Mouse (Mus musculus): Measurements from ENCODE around the gene Vmn1r26. TPM values are rescaled to one million over a fixed set of nuclear protein-coding genes. Genes with fewer than 3 reads are reported as not detected.

The Vmn1r26 gene
- not detected for polyA plus RNA-seq (2014; fragmentation: Illumina TruSeq; extraction: RNeasy Lipid Tissue Mini Kit (QIAGEN cat#74804); ENCODE audit: low read depth, low replicate concordance)

GRCm38 (mm10) chr6:58015059-58015458 lies at the start of gene Vmn1r26:
Gene Vmn1r26 (minus strand): TSS chr6:58015159.

GRCm38 (mm10) chr6:57980710-57981109 lies 34.2 kb downstream of the Vmn1r26 start, which contains the start of gene Vmn1r25:
Gene Vmn1r25 (minus strand): TSS chr6:57980810.

GRCm38 (mm10) chr6:57961403-57961802 lies 53.6 kb downstream of the Vmn1r26 start, which contains the start of gene Vmn1r24:
Gene Vmn1r24 (minus strand): TSS chr6:57961503.

Other genes with a start within 250 kb of the Vmn1r26 start
- 19.8 TPM for gene Vopp1, start 190.0 kb downstream of the Vmn1r26 start, polyA plus RNA-seq (2014; fragmentation: Illumina TruSeq; extraction: RNeasy Lipid Tissue Mini Kit (QIAGEN cat#74804); ENCODE audit: low read depth, low replicate concordance)
- not detected for gene Vmn1r21, start 164.8 kb downstream of the Vmn1r26 start, polyA plus RNA-seq (2014; fragmentation: Illumina TruSeq; extraction: RNeasy Lipid Tissue Mini Kit (QIAGEN cat#74804); ENCODE audit: low read depth, low replicate concordance)
- not detected for gene Vmn1r22, start 107.1 kb downstream of the Vmn1r26 start, polyA plus RNA-seq (2014; fragmentation: Illumina TruSeq; extraction: RNeasy Lipid Tissue Mini Kit (QIAGEN cat#74804); ENCODE audit: low read depth, low replicate concordance)
- not detected for gene Vmn1r23, start 88.3 kb downstream of the Vmn1r26 start, polyA plus RNA-seq (2014; fragmentation: Illumina TruSeq; extraction: RNeasy Lipid Tissue Mini Kit (QIAGEN cat#74804); ENCODE audit: low read depth, low replicate concordance)
- not detected for gene Vmn1r24, start 53.7 kb downstream of the Vmn1r26 start, polyA plus RNA-seq (2014; fragmentation: Illumina TruSeq; extraction: RNeasy Lipid Tissue Mini Kit (QIAGEN cat#74804); ENCODE audit: low read depth, low replicate concordance)
- gene Vmn1r25, start 34.3 kb downstream of the Vmn1r26 start, polyA plus RNA-seq (2014; fragmentation: Illumina TruSeq; extraction: RNeasy Lipid Tissue Mini Kit (QIAGEN cat#74804); ENCODE audit: low read depth, low replicate concordance), result not detected
- not detected for gene Vmn1r27, start 203.7 kb upstream of the Vmn1r26 start, polyA plus RNA-seq (2014; fragmentation: Illumina TruSeq; extraction: RNeasy Lipid Tissue Mini Kit (QIAGEN cat#74804); ENCODE audit: low read depth, low replicate concordance)
- gene Vmn1r28, start 246.9 kb upstream of the Vmn1r26 start, polyA plus RNA-seq (2014; fragmentation: Illumina TruSeq; extraction: RNeasy Lipid Tissue Mini Kit (QIAGEN cat#74804); ENCODE audit: low read depth, low replicate concordance), result not detected

Measured in adipose tissue, adult 10 weeks (tissue).